Mouse (Mus musculus) CH12.LX (cell line): ENCODE results near the gene Fam222a. TPM values are rescaled to one million over a fixed set of nuclear protein-coding genes. Genes with fewer than 3 reads are reported as not detected.
A peak's percentile ranks its signal among the peaks of the same experiment; 100 is the strongest.

Experiments used
- DNase-seq: peaks from one replicate; pipeline ENCODE4 v3.0.0-alpha.2; 2013; ENCODE audit errors: extremely low read depth
- H3K27ac ChIP-seq: 2 replicates; pipeline ENCODE4 v1.5.1; 2012; ENCODE audit warnings: low read depth, mild to moderate bottlenecking, control low read depth, moderate library complexity; ENCODE audit not compliant: insufficient read depth
- H3K27me3 ChIP-seq: replicated peaks from 2 replicates; pipeline ENCODE3; 2012; ENCODE audit warnings: inconsistent platforms
- H3K36me3 ChIP-seq, 2 experiments: replicated peaks in 1 of 2; 2 replicates each; pipeline versions ENCODE3 to v1.6.1; 2012; ENCODE audit warnings: inconsistent platforms in 1 of 2, low read length in 1 of 2, mild to moderate bottlenecking in 1 of 2, mixed read lengths in 1 of 2, moderate library complexity in 1 of 2; ENCODE audit not compliant: control insufficient read depth in 1 of 2, insufficient read depth in 1 of 2
- H3K4me1 ChIP-seq, 2 experiments: 2 replicates each; pipeline ENCODE4 v1.6.1; 2012; ENCODE audit warnings: inconsistent platforms in 1 of 2, moderate library complexity in 1 of 2; ENCODE audit not compliant: insufficient read depth in 2 of 2, control insufficient read depth in 1 of 2
- H3K4me2 ChIP-seq: 2 replicates; pipeline ENCODE4 v1.6.1; 2012; ENCODE audit warnings: low read depth, mild to moderate bottlenecking, control low read depth; ENCODE audit not compliant: poor library complexity, insufficient read depth, severe bottlenecking
- H3K4me3 ChIP-seq, 3 experiments: fragments of 150-350 bp in 1 of 3; sonication (generic) in 1 of 3; replicated peaks in 1 of 3; 2 replicates each; pipeline versions ENCODE3 to v1.5.1; 2011 to 2012; ENCODE audit warnings: low read depth in 2 of 3, low read length in 2 of 3, mild to moderate bottlenecking in 2 of 3, moderate library complexity in 2 of 3, control low read depth in 1 of 3, improper control_type of control experiment in 1 of 3, inconsistent platforms in 1 of 3, mixed read lengths in 1 of 3; ENCODE audit not compliant: poor library complexity in 1 of 3
- H3K79me2 ChIP-seq: replicated peaks from 2 replicates; pipeline ENCODE4 v1.6.1; 2012; ENCODE audit warnings: mild to moderate bottlenecking, moderate library complexity; ENCODE audit not compliant: control insufficient read depth, poor library complexity, insufficient read depth, severe bottlenecking; ENCODE audit errors: extremely low read depth
- H3K9ac ChIP-seq: 2 replicates; pipeline ENCODE4 v1.6.1; 2012; ENCODE audit warnings: low read depth, mild to moderate bottlenecking, control low read depth, moderate library complexity; ENCODE audit not compliant: insufficient read depth
- H3K9me3 ChIP-seq: replicated peaks from 2 replicates; pipeline ENCODE3; 2012; ENCODE audit warnings: low read length, inconsistent platforms, mixed read lengths
- CHD1 ChIP-seq: IDR thresholded peaks from 2 replicates; pipeline ENCODE4 v1.6.1; 2012; ENCODE audit warnings: low read depth, low read length, improper control_type of control experiment, inconsistent platforms
- CHD2 ChIP-seq: IDR thresholded peaks from 2 replicates; pipeline ENCODE4 v1.6.1; 2011; ENCODE audit warnings: low read length, improper control_type of control experiment
- ELF1 ChIP-seq: IDR thresholded peaks from 2 replicates; pipeline ENCODE4 v1.6.1; 2014; ENCODE audit warnings: low read depth, mild to moderate bottlenecking, inconsistent platforms, low read length, improper control_type of control experiment
- ETS1 ChIP-seq: conservative IDR thresholded peaks from 2 replicates; pipeline ENCODE4 v1.6.1; 2012; ENCODE audit warnings: low read depth, mild to moderate bottlenecking, inconsistent platforms, low read length, improper control_type of control experiment, moderate library complexity
- GABPA ChIP-seq: IDR thresholded peaks from 2 replicates; pipeline ENCODE4 v1.6.1; 2012; ENCODE audit warnings: low read depth, low read length, improper control_type of control experiment, inconsistent platforms; ENCODE audit not compliant: insufficient replicate concordance
- HCFC1 ChIP-seq: IDR thresholded peaks from 2 replicates; pipeline ENCODE4 v1.6.1; 2012; ENCODE audit warnings: low read depth, mild to moderate bottlenecking, inconsistent platforms, low read length, improper control_type of control experiment
- IRF4 ChIP-seq: IDR thresholded peaks from 2 replicates; pipeline ENCODE4 v1.6.1; 2014; ENCODE audit warnings: low read depth, mild to moderate bottlenecking, inconsistent platforms, low read length, improper control_type of control experiment
- JUN ChIP-seq: IDR thresholded peaks from 2 replicates; pipeline ENCODE4 v1.6.1; 2011; ENCODE audit warnings: low read depth, mild to moderate bottlenecking, low read length, improper control_type of control experiment, moderate library complexity; ENCODE audit not compliant: insufficient read depth
- JUND ChIP-seq: conservative IDR thresholded peaks from 2 replicates; pipeline ENCODE4 v1.6.1; 2011; ENCODE audit warnings: low read depth, low read length, improper control_type of control experiment
- KAT2A ChIP-seq: IDR thresholded peaks from 2 replicates; pipeline ENCODE4 v1.6.1; 2012; ENCODE audit warnings: low read length, improper control_type of control experiment, inconsistent platforms; ENCODE audit not compliant: insufficient replicate concordance
- MAX ChIP-seq: IDR thresholded peaks from 2 replicates; pipeline ENCODE4 v1.6.1; 2011; ENCODE audit warnings: low read length, improper control_type of control experiment
- MAZ ChIP-seq: IDR thresholded peaks from 2 replicates; pipeline ENCODE4 v1.6.1; 2012; ENCODE audit warnings: low read depth, mild to moderate bottlenecking, inconsistent platforms, low read length, improper control_type of control experiment, moderate library complexity
- MEF2A ChIP-seq: IDR thresholded peaks from 2 replicates; pipeline ENCODE4 v1.6.1; 2014; ENCODE audit warnings: low read depth, mild to moderate bottlenecking, inconsistent platforms, low read length, improper control_type of control experiment, borderline replicate concordance
- MXI1 ChIP-seq: IDR thresholded peaks from 2 replicates; pipeline ENCODE4 v1.6.1; 2011; ENCODE audit warnings: mild to moderate bottlenecking, low read depth, low read length, improper control_type of control experiment
- NELFE ChIP-seq: IDR thresholded peaks from 2 replicates; pipeline ENCODE4 v1.6.1; 2011; ENCODE audit warnings: low read depth, low read length, improper control_type of control experiment
- NRF1 ChIP-seq: IDR thresholded peaks from 2 replicates; pipeline ENCODE4 v1.6.1; 2014; ENCODE audit warnings: low read depth, mild to moderate bottlenecking, inconsistent platforms, low read length, improper control_type of control experiment, moderate library complexity
- POLR2A ChIP-seq: IDR thresholded peaks from 2 replicates; pipeline ENCODE4 v1.6.1; 2011; ENCODE audit warnings: low read depth, mild to moderate bottlenecking, improper control_type of control experiment, low read length
- POLR2AphosphoS2 ChIP-seq: IDR thresholded peaks from 2 replicates; pipeline ENCODE4 v1.6.1; 2011; ENCODE audit warnings: low read depth, low read length, improper control_type of control experiment
- RAD21 ChIP-seq: IDR thresholded peaks from 2 replicates; pipeline ENCODE4 v1.6.1; 2011; ENCODE audit warnings: low read depth, mild to moderate bottlenecking, low read length, improper control_type of control experiment, moderate library complexity
- RCOR1 ChIP-seq: conservative IDR thresholded peaks from 2 replicates; pipeline ENCODE4 v1.6.1; 2012; ENCODE audit warnings: low read depth, mild to moderate bottlenecking, inconsistent platforms, low read length, improper control_type of control experiment
- SIN3A ChIP-seq: IDR thresholded peaks from 2 replicates; pipeline ENCODE4 v1.6.1; 2012; ENCODE audit warnings: low read length, improper control_type of control experiment, inconsistent platforms
- SMC3 ChIP-seq: IDR thresholded peaks from 2 replicates; pipeline ENCODE4 v1.6.1; 2011; ENCODE audit warnings: low read depth, low read length, improper control_type of control experiment
- TBP ChIP-seq: conservative IDR thresholded peaks from 2 replicates; pipeline ENCODE4 v1.6.1; 2011; ENCODE audit warnings: low read depth, low read length, improper control_type of control experiment
- TCF12 ChIP-seq: IDR thresholded peaks from 2 replicates; pipeline ENCODE4 v1.6.1; 2014; ENCODE audit warnings: low read depth, mild to moderate bottlenecking, inconsistent platforms, low read length, improper control_type of control experiment
- UBTF ChIP-seq: IDR thresholded peaks from 2 replicates; pipeline ENCODE4 v1.6.1; 2012; ENCODE audit warnings: low read depth, mild to moderate bottlenecking, inconsistent platforms, low read length, improper control_type of control experiment, moderate library complexity
- USF1 ChIP-seq: IDR thresholded peaks from 2 replicates; pipeline ENCODE4 v1.6.1; 2014; ENCODE audit warnings: low read depth, mild to moderate bottlenecking, inconsistent platforms, low read length, improper control_type of control experiment
- USF2 ChIP-seq: conservative IDR thresholded peaks from 2 replicates; pipeline ENCODE4 v1.6.1; 2011; ENCODE audit warnings: low read depth, low read length, improper control_type of control experiment
- ZC3H11A ChIP-seq: IDR thresholded peaks from 2 replicates; pipeline ENCODE4 v1.6.1; 2012; ENCODE audit warnings: low read depth, mild to moderate bottlenecking, inconsistent platforms, low read length, improper control_type of control experiment
- ZKSCAN1 ChIP-seq: IDR thresholded peaks from 2 replicates; pipeline ENCODE4 v1.6.1; 2012; ENCODE audit warnings: low read depth, inconsistent platforms, low read length, improper control_type of control experiment, borderline replicate concordance
- dilution Hi-C: fragments of 300-500 bp; cut with MboI; formaldehyde crosslinking; loops from 2 replicates; pipeline ENCODE4 v1.14.3; 2020; ENCODE audit warnings: low sequenced_read_pairs; ENCODE audit not compliant: extremely low pct_unique_long_range_greater_than_20kb, extremely low pct_ligation_motif_present
- in situ Hi-C: fragments of 300-500 bp; cut with MboI; formaldehyde crosslinking; loops from 3 replicates; pipeline ENCODE4 v1.14.3; 2019; ENCODE audit warnings: low sequenced_read_pairs, low pct_ligation_motif_present, low pct_unique_long_range_greater_than_20kb, mixed read lengths
- polyA plus RNA-seq: library from polyadenylated mRNA; unstranded; fragments of >175 nt; gene quantifications from 2 replicates; pipeline ENCODE4 v1.2.1, GENCODE M21; 2012; ENCODE audit warnings: low read depth; ENCODE audit not compliant: insufficient read length
- total RNA-seq, 2 experiments: library from RNA; depleted of rRNA; stranded (reverse); fragments of 300-350 nt in 1 of 2; fragments of >200 nt in 1 of 2; gene quantifications; 2 replicates each; pipeline ENCODE4 v1.2.3; 2012 to 2014

Fam222a gene
- total and polyA plus RNA-seq, 3 experiments = 0.13 TPM; not detected in 2

GRCm38 (mm10) chr5:114566461-114566860 lies 1.4 kb upstream of the Fam222a start:
- DNase-seq = no peak
- H3K9me3 ChIP-seq = peaks cover 19% of the 10 kb centered on the region
- H3K4me1 ChIP-seq = peaks cover 3 to 19% of the 10 kb centered on the region in 2 experiments; a peak in 2 of 4 replicates
- peaks cover 67% of the 10 kb centered on the region for H3K27me3 ChIP-seq
- no peaks in the 10 kb centered on the region for H3K79me2 ChIP-seq
- H3K4me2 ChIP-seq = no peak overlapping the region
- in situ Hi-C loops (no loop called here), dilution Hi-C loops (no loop called here)
- no peak overlapping the region for H3K4me3 ChIP-seq
- TF ChIP-seq ETS1 (no peak), KAT2A (no peak), HCFC1 (no peak), USF2 (no peak), ELF1 (no peak), RCOR1 (no peak), USF1 (no peak), MAX (no peak), NELFE (no peak), CHD1 (no peak), MXI1 (no peak), RAD21 (no peak), SIN3A (no peak), TBP (no peak), IRF4 (no peak)
- H3K36me3 ChIP-seq = no peaks in the 10 kb centered on the region
- no peak overlapping the region for H3K9ac ChIP-seq
- no peak overlapping the region for H3K27ac ChIP-seq

- H3K9ac ChIP-seq = no peak overlapping the region
- peak overlapping the region; percentile 88 for H3K4me2 ChIP-seq
- no peaks in the 10 kb centered on the region for H3K79me2 ChIP-seq
- H3K27me3 ChIP-seq = peaks cover 70% of the 10 kb centered on the region
- H3K9me3 ChIP-seq = peaks cover 19% of the 10 kb centered on the region
- peak; percentile 74 for DNase-seq
- H3K27ac ChIP-seq = no peak overlapping the region
- TF ChIP-seq HCFC1 = peak; percentile 96
- TF ChIP-seq KAT2A = peak; percentile 65; the same call in 1 of the 2 replicates
- TF ChIP-seq MAZ = no peak
- no peak for TF ChIP-seq CHD2
- no peak for TF ChIP-seq CHD1
- no peak for TF ChIP-seq POLR2AphosphoS2
- TF ChIP-seq MAX = peak; percentile 82
- TF ChIP-seq NELFE = no peak
- peak; percentile 69 for TF ChIP-seq POLR2A
- peak; percentile 56; the same call in 1 of the 2 replicates for TF ChIP-seq NRF1
- TF ChIP-seq SMC3 = no peak
- TF ChIP-seq MXI1 = peak; percentile 96
- no peak for TF ChIP-seq UBTF
- TF ChIP-seq ZC3H11A = no peak
- peak; percentile 96 for TF ChIP-seq SIN3A
- no peak; the same call in 1 of the 2 replicates for TF ChIP-seq GABPA
- no peak for TF ChIP-seq JUND
- TF ChIP-seq ZKSCAN1 = no peak
- TF ChIP-seq ELF1 = no peak
- TF ChIP-seq TCF12 = peak; percentile 70; the same call in 1 of the 2 replicates
- no peak for TF ChIP-seq MEF2A
- TF ChIP-seq USF1 = no peak
- no peak for TF ChIP-seq JUN
- in situ Hi-C loops = no loop called here
- no peaks in the 10 kb centered on the region for H3K36me3 ChIP-seq
- H3K4me3 ChIP-seq = peak overlapping the region in 2 of 3 experiments; percentile 45 to 62
- dilution Hi-C loops = no loop called here
- peaks cover 3 to 19% of the 10 kb centered on the region in 2 experiments; a peak in 2 of 4 replicates for H3K4me1 ChIP-seq
These were observed 720 bp upstream of the Fam222a start for GRCm38 (mm10) chr5:114567075-114567517.
